Mouse (Mus musculus): ENCODE results near the gene Gm21117. TPM values are rescaled to one million over a fixed set of nuclear protein-coding genes. Genes with fewer than 3 reads are reported as not detected.
"Not testable (repeated sequence)": the region's sequence is repeated elsewhere in the genome, so short reads cannot be mapped to it uniquely, and the experiment has no call there.

Gm21117 gene
- not detected in 2 replicates for polyA plus RNA-seq (2016; fragmentation: Nextera tagmentation; extraction: Ambion mirVana)

- H3K27me3 ChIP-seq (replicated peaks); H3K4me1 ChIP-seq (replicated peaks); H3K27ac ChIP-seq (ENCODE audit: poor library complexity, severe bottlenecking); H3K4me2 ChIP-seq; H3K36me3 ChIP-seq; H3K9me3 ChIP-seq (replicated peaks); H3K9ac ChIP-seq; H3K4me3 ChIP-seq; ATAC-seq (ENCODE audit: insufficient number of reproducible peaks, low FRiP score): not testable (repeated sequence)
- WGBS: no CpG with 5 or more reads among the region's 6 CpGs
Measured at GRCm38 (mm10) chrY:51124920-51125319, at the start of gene Gm21117. TSS of gene Gm21117 (plus strand) at chrY:51125220.

All from heart, embryonic 12.5 days (tissue).